Mouse (Mus musculus): ENCODE measurements around the gene Cmas. TPM values are rescaled to one million over a fixed set of nuclear protein-coding genes. Genes with fewer than 3 reads are reported as not detected.

The Cmas gene
- polyA plus RNA-seq, 1 experiment from 2014 or later, result 85.6 TPM

DNA sequence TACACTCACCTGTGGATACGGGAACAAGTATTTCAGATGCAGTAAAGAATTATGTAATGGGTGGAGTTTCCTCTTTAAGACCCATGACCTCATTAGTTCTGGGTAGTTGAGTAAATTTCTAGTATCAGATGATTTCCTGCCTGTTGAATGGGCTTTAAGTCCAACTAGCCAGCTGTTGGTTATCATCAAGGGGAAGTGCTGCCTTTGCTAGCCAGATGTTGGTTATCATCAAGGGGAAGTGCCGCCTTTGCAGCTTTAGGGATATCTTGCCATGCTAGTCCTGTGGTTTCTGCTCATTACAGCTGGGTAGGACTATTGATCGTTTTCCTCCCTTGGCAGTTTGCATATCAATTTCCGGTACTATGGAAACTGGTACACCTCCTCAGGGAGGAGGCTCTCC lies 49.8 kb downstream of the Cmas start:
- no peak overlapping the region for H3K4me2 ChIP-seq (replicated peaks; ENCODE audit: low read depth, low read length)
- H3K9ac ChIP-seq (ENCODE audit: low read depth, low read length), result no peak overlapping the region
- H3K36me3 ChIP-seq (ENCODE audit: control insufficient read depth, insufficient read depth, low read length), result no peaks in the 10 kb centered on the region
- H3K4me1 ChIP-seq (ENCODE audit: control insufficient read depth, insufficient read depth, low read length), result peaks cover 7% of the 10 kb centered on the region; the same call in 1 of the 2 replicates
- H3K9me3 ChIP-seq (ENCODE audit: control insufficient read depth, low read length), result no peaks in the 10 kb centered on the region
- H3K27me3 ChIP-seq (ENCODE audit: control insufficient read depth, insufficient read depth, low read length), result no peaks in the 10 kb centered on the region
- WGBS, result 71% methylated on average over 4 of the region's 4 CpGs
- ATAC-seq (ENCODE audit: low FRiP score, low TSS enrichment), result no peak
- H3K27ac ChIP-seq (ENCODE audit: low read depth, low read length), result no peak overlapping the region
- no peak overlapping the region for H3K4me3 ChIP-seq (ENCODE audit: low read length)

DNA sequence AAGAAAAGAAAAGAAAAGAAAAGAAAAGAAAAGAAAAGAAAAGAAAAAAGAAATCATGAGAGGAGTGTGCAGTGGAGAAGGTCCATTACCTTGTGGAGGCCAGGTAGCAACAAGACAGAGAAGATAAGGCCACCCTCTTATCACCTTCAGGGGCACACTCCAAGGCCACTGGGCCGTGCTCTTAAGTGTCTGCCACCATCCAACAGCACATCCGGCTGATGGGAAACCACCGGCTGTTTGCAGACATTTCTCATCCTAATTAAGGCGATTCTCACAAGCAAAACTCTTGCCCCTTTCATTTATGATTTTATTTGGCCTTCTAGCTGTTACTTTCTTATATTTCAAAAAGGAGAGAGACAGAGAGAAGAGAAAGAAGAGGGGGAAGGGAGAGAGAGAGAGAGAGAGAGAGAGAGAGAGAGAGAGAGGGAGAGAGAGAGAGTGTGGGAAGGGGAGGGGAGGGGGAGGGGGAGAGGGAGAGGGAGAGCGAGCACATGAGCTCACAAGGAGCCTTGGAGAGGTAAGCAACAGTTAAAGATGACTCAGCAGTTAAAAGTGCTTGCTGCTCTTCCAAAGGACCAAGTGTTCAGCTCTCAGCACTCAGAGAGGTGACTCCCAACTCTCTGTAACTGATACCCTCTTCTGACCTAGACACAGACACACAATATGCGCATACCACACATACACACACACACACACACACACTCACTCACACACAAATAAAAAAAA lies 53.0 kb downstream of the Cmas start:
- H3K36me3 ChIP-seq (ENCODE audit: control insufficient read depth, insufficient read depth, low read length), result no peaks in the 10 kb centered on the region
- no peaks in the 10 kb centered on the region for H3K9me3 ChIP-seq (ENCODE audit: control insufficient read depth, low read length)
- WGBS, result 37% methylated on average over 6 of the region's 6 CpGs
- H3K27me3 ChIP-seq (ENCODE audit: control insufficient read depth, insufficient read depth, low read length), result no peaks in the 10 kb centered on the region
- H3K27ac ChIP-seq (ENCODE audit: low read depth, low read length), result no peak overlapping the region
- no peak overlapping the region for H3K4me2 ChIP-seq (replicated peaks; ENCODE audit: low read depth, low read length)
- H3K9ac ChIP-seq (ENCODE audit: low read depth, low read length), result no peak overlapping the region
- no peak overlapping the region for H3K4me3 ChIP-seq (ENCODE audit: low read length)
- ATAC-seq (ENCODE audit: low FRiP score, low TSS enrichment), result peak; percentile 36; the same call in 1 of the 2 replicates
- H3K4me1 ChIP-seq (ENCODE audit: control insufficient read depth, insufficient read depth, low read length), result no peaks in the 10 kb centered on the region

DNA sequence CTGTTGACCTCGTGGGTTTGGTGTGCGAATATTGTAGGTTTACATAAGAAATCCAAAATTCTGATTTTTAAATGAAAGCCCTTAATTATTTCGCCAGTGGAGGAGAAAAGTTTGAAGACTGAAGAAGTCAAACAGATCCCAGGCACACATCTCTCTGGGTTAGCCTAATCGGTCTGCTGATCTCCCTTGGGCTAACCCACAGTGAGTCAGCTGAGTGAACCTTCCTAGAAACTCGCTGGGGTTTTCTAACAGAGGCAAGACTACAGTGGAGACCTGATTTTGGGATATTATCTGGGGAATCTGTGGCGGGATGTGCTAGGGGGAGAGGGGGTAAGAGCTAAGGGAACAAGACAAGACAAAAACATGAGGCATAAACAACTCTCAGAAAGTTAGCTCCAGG lies 53.8 kb downstream of the Cmas start:
- Histone ChIP-seq H3K9me3 (ENCODE audit: control insufficient read depth, low read length) (no peaks in the 10 kb centered on the region), H3K27me3 (ENCODE audit: control insufficient read depth, insufficient read depth, low read length) (no peaks in the 10 kb centered on the region), H3K36me3 (ENCODE audit: control insufficient read depth, insufficient read depth, low read length) (no peaks in the 10 kb centered on the region), H3K9ac (ENCODE audit: low read depth, low read length) (no peak overlapping the region), H3K4me2 (replicated peaks; ENCODE audit: low read depth, low read length) (no peak overlapping the region), H3K27ac (ENCODE audit: low read depth, low read length) (no peak overlapping the region), H3K4me1 (ENCODE audit: control insufficient read depth, insufficient read depth, low read length) (no peaks in the 10 kb centered on the region), H3K4me3 (ENCODE audit: low read length) (no peak overlapping the region)
- WGBS, result 77% methylated on average over 6 of the region's 6 CpGs
- no peak for ATAC-seq (ENCODE audit: low FRiP score, low TSS enrichment)

DNA sequence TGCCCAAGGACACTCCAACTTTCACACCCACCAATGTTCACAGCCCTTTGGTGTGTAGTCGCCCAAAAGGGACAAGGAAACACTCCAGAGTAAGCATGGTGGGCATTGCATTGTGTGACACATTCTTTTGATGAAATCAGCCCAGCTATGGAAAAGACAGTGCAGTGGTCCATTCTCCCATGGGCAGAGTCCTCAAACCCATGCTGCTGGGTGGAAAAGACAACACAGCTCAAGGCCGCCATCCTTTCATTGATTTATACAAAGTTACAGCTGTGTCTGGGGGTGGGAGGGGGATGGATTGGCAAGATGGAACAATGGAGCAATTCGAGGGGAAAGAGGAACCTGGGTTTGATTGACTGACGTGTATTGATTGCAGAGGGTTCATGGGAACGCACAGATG lies 56.5 kb downstream of the Cmas start:
- Histone ChIP-seq H3K4me3 (ENCODE audit: low read length) (no peak overlapping the region), H3K9me3 (ENCODE audit: control insufficient read depth, low read length) (no peaks in the 10 kb centered on the region), H3K4me2 (replicated peaks; ENCODE audit: low read depth, low read length) (no peak overlapping the region), H3K9ac (ENCODE audit: low read depth, low read length) (no peak overlapping the region), H3K27ac (ENCODE audit: low read depth, low read length) (no peak overlapping the region), H3K27me3 (ENCODE audit: control insufficient read depth, insufficient read depth, low read length) (no peaks in the 10 kb centered on the region), H3K4me1 (ENCODE audit: control insufficient read depth, insufficient read depth, low read length) (no peaks in the 10 kb centered on the region), H3K36me3 (ENCODE audit: control insufficient read depth, insufficient read depth, low read length) (no peaks in the 10 kb centered on the region)
- 85% methylated on average over 5 of the region's 5 CpGs for WGBS
- no peak for ATAC-seq (ENCODE audit: low FRiP score, low TSS enrichment)

DNA sequence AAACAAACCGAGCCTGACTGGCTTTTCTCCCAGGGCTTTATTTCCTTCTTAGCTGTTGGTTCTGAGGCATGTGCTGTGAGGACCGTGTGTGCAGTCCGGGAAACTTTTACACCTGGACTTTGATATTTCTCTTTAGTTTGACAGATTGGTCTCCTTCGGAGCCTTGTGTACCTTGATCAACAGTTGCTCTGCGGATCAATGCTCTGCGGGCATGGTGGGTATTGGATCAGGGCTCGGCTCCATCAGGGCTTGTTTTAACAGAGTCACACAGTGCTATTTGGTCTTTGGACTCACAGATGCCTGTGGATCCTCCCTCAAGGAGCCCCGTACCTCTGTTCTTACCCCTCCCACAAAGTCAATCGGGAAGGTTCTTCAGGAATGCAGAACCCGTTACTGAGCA lies 57.5 kb downstream of the Cmas start:
- Histone ChIP-seq H3K4me1 (ENCODE audit: control insufficient read depth, insufficient read depth, low read length) (no peaks in the 10 kb centered on the region), H3K4me3 (ENCODE audit: low read length) (peak overlapping the region; percentile 21; the same call in 1 of the 2 replicates), H3K4me2 (replicated peaks; ENCODE audit: low read depth, low read length) (peak overlapping the region; percentile 40), H3K27ac (ENCODE audit: low read depth, low read length) (no peak overlapping the region), H3K36me3 (ENCODE audit: control insufficient read depth, insufficient read depth, low read length) (no peaks in the 10 kb centered on the region), H3K27me3 (ENCODE audit: control insufficient read depth, insufficient read depth, low read length) (no peaks in the 10 kb centered on the region), H3K9ac (ENCODE audit: low read depth, low read length) (no peak overlapping the region), H3K9me3 (ENCODE audit: control insufficient read depth, low read length) (no peaks in the 10 kb centered on the region)
- peak; percentile 50; the same call in 1 of the 2 replicates for ATAC-seq (ENCODE audit: low FRiP score, low TSS enrichment)
- WGBS, result 63% methylated on average over 10 of the region's 10 CpGs

DNA sequence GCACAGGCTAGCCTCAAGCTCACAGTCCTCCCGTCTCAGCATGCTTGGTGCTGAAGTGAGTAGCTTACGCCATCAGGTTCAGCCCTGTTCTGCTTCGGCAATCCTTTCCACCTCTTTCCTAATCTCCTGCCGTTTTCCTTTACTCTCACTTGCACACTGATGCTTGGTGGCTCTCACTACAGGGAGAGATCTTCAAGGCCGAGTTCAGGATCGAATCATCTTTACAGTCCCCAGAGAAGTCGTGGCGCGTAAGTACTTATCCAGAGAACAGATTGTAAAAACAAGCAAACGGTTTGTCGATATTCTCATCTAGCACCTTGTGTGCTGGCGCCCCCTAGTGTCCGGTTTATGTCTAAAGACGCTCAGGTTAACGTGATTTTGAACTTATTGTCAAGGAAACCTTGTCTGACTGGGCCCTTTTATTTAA lies 58.0 kb downstream of the Cmas start:
- Histone ChIP-seq H3K4me3 (ENCODE audit: low read length) (peak overlapping the region; percentile 21), H3K27ac (ENCODE audit: low read depth, low read length) (no peak overlapping the region), H3K9ac (ENCODE audit: low read depth, low read length) (no peak overlapping the region), H3K36me3 (ENCODE audit: control insufficient read depth, insufficient read depth, low read length) (no peaks in the 10 kb centered on the region), H3K4me1 (ENCODE audit: control insufficient read depth, insufficient read depth, low read length) (no peaks in the 10 kb centered on the region), H3K9me3 (ENCODE audit: control insufficient read depth, low read length) (no peaks in the 10 kb centered on the region), H3K4me2 (replicated peaks; ENCODE audit: low read depth, low read length) (peak overlapping the region; percentile 40), H3K27me3 (ENCODE audit: control insufficient read depth, insufficient read depth, low read length) (no peaks in the 10 kb centered on the region)
- WGBS, result 4% methylated on average over 15 of the region's 15 CpGs
- peak; percentile 69 for ATAC-seq (ENCODE audit: low FRiP score, low TSS enrichment)

DNA sequence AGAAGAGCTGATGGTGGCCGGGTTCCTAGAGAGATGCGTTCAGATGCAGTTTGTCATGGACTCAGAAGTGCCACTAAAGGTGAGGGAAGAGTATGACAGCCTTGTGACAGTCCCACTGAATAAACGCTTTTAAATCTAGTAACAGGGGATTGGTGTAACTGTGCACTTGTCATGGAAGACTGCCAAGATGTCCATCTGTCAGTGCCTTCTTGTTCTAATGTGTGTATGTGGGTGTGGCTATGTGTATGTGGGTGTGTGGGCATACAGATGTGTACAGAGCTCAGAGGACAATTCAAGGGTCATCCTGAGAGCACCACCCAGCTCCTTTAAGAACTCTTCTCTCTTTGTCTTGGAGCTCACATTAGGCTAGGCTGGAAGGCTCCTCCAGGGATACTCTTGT lies 59.0 kb downstream of the Cmas start:
- H3K9ac ChIP-seq (ENCODE audit: low read depth, low read length), result no peak overlapping the region
- no peaks in the 10 kb centered on the region for H3K27me3 ChIP-seq (ENCODE audit: control insufficient read depth, insufficient read depth, low read length)
- no peaks in the 10 kb centered on the region for H3K36me3 ChIP-seq (ENCODE audit: control insufficient read depth, insufficient read depth, low read length)
- no peak for ATAC-seq (ENCODE audit: low FRiP score, low TSS enrichment)
- H3K4me2 ChIP-seq (replicated peaks; ENCODE audit: low read depth, low read length), result no peak overlapping the region
- WGBS, result 78% methylated on average over 3 of the region's 3 CpGs
- H3K27ac ChIP-seq (ENCODE audit: low read depth, low read length), result no peak overlapping the region
- no peaks in the 10 kb centered on the region for H3K9me3 ChIP-seq (ENCODE audit: control insufficient read depth, low read length)
- H3K4me1 ChIP-seq (ENCODE audit: control insufficient read depth, insufficient read depth, low read length), result no peaks in the 10 kb centered on the region
- H3K4me3 ChIP-seq (ENCODE audit: low read length), result no peak overlapping the region

DNA sequence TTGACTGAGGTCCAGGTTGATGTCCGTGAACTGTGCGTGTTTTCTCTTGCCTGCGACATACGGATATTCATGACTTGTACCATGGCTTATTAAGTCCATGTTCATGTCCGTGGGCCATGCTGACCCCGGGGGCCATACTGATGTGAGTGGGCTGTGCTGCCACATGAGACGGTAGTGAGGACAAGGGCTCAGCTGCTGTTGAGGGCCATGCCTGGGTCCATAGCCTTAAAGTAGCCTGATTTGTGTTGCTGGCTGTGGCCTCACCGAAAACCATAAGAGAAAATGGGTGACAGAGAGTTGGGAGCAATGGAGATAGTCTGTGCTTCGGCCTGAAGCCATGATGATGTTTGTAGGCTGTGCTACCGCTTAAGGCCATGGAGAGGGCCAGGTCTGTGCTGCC lies 61.8 kb downstream of the Cmas start:
- no peaks in the 10 kb centered on the region for H3K36me3 ChIP-seq (ENCODE audit: control insufficient read depth, insufficient read depth, low read length)
- no peak overlapping the region for H3K4me2 ChIP-seq (replicated peaks; ENCODE audit: low read depth, low read length)
- ATAC-seq (ENCODE audit: low FRiP score, low TSS enrichment), result no peak
- H3K4me3 ChIP-seq (ENCODE audit: low read length), result no peak overlapping the region
- WGBS, result 92% methylated on average over 10 of the region's 10 CpGs
- H3K27me3 ChIP-seq (ENCODE audit: control insufficient read depth, insufficient read depth, low read length), result no peaks in the 10 kb centered on the region
- H3K9ac ChIP-seq (ENCODE audit: low read depth, low read length), result no peak overlapping the region
- no peak overlapping the region for H3K27ac ChIP-seq (ENCODE audit: low read depth, low read length)
- no peaks in the 10 kb centered on the region for H3K4me1 ChIP-seq (ENCODE audit: control insufficient read depth, insufficient read depth, low read length)
- no peaks in the 10 kb centered on the region for H3K9me3 ChIP-seq (ENCODE audit: control insufficient read depth, low read length)

DNA sequence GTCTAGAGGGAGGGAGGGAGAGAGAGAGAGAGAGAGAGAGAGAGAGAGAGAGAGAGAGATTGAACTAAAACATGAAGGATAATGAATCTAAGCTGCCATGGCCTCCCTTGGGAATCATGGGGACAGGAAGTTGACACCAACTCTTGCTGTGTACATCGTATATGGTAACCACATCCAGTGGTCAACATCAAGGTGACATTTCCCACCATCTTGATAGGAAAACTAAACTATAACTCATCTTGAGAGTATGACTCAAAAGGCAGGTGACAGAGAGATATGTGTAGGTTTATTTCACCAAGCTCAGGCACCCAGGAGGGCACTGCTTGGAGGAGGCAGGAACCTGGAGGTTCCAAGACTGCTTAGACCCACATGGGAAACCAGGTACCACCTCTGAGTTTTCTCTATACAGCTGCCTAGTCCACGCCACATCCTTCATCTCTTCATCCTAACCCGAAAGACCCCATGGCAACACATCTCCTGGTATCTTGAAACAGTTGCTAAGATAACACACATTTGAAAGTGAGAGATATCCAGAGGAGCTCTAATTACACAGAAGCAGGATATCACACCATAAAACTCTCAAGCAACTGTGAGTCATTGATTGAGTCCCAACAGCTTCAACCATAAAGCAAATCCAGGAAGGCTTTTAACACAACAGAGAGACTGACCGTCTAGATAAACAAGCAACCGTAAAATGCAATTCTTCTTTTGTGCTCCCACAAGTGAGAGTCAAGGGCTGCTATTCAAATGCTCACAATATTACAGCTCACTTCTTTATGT lies 66.7 kb downstream of the Cmas start:
- H3K27ac ChIP-seq (ENCODE audit: low read depth, low read length), result no peak overlapping the region
- no peak overlapping the region for H3K4me3 ChIP-seq (ENCODE audit: low read length)
- H3K36me3 ChIP-seq (ENCODE audit: control insufficient read depth, insufficient read depth, low read length), result no peaks in the 10 kb centered on the region
- no peak overlapping the region for H3K9ac ChIP-seq (ENCODE audit: low read depth, low read length)
- no peaks in the 10 kb centered on the region for H3K4me1 ChIP-seq (ENCODE audit: control insufficient read depth, insufficient read depth, low read length)
- H3K4me2 ChIP-seq (replicated peaks; ENCODE audit: low read depth, low read length), result no peak overlapping the region
- 32% methylated on average over 5 of the region's 5 CpGs for WGBS
- H3K27me3 ChIP-seq (ENCODE audit: control insufficient read depth, insufficient read depth, low read length), result no peaks in the 10 kb centered on the region
- no peak for ATAC-seq (ENCODE audit: low FRiP score, low TSS enrichment)
- no peaks in the 10 kb centered on the region for H3K9me3 ChIP-seq (ENCODE audit: control insufficient read depth, low read length)
